Mouse (Mus musculus) G1E (cell line): ENCODE data around the gene Sp2.

Experiments used
- CTCF ChIP-seq: IDR thresholded peaks from 2 replicates; pipeline ENCODE4 v1.5.1; 2012; ENCODE audit warnings: low read depth, low read length, inconsistent platforms, mixed read lengths
- GATA1 ChIP-seq: IDR thresholded peaks from 2 replicates; pipeline ENCODE4 v1.6.1; 2012; ENCODE audit warnings: borderline replicate concordance, low read length, inconsistent platforms, mixed read lengths

- peak; percentile 38 for TF ChIP-seq CTCF
- TF ChIP-seq GATA1 = no peak
Observed at GRCm38 (mm10) chr11:96916044-96916884, 66.5 kb downstream of the Sp2 start, which contains the start of gene Cdk5rap3.
